Mouse (Mus musculus) C2C12 (cell line): ENCODE data around the gene Syt5. TPM values are rescaled to one million over a fixed set of nuclear protein-coding genes. Genes with fewer than 3 reads are reported as not detected.

Experiments
- H3K27me3 ChIP-seq: one replicate; pipeline ENCODE4 v1.6.1; 2011; ENCODE audit not compliant: control insufficient read depth, insufficient read depth, insufficient read length
- H3K36me3 ChIP-seq: one replicate; pipeline ENCODE4 v1.6.1; 2011; ENCODE audit not compliant: control insufficient read depth, insufficient read depth
- H3K4me3 ChIP-seq: one replicate; pipeline ENCODE4 v1.5.1; 2011; ENCODE audit warnings: mild to moderate bottlenecking, control low read depth; ENCODE audit not compliant: poor library complexity, insufficient read depth, severe bottlenecking
- H3K79me2 ChIP-seq: one replicate; pipeline ENCODE4 v1.6.1; 2011; ENCODE audit not compliant: control insufficient read depth, insufficient read depth
- H3K79me3 ChIP-seq: one replicate; pipeline ENCODE4 v1.6.1; 2011; ENCODE audit warnings: low read depth, control low read depth
- H3ac ChIP-seq: one replicate; pipeline ENCODE3; 2011; ENCODE audit warnings: low read depth; ENCODE audit not compliant: control insufficient read depth, insufficient read length
- CEBPB ChIP-seq: IDR thresholded peaks from one replicate; pipeline ENCODE4 v1.6.1; 2011; ENCODE audit warnings: low read depth, mild to moderate bottlenecking, control low read depth, moderate library complexity
- CTCF ChIP-seq: IDR thresholded peaks from one replicate; pipeline ENCODE4 v1.5.1; 2011; ENCODE audit not compliant: control insufficient read depth, insufficient read depth, insufficient read length
- FOSL1 ChIP-seq: IDR thresholded peaks from one replicate; pipeline ENCODE4 v1.8.0; 2011; ENCODE audit warnings: mild to moderate bottlenecking, low read length; ENCODE audit not compliant: poor library complexity, insufficient read depth, severe bottlenecking
- MAX ChIP-seq: IDR thresholded peaks from one replicate; pipeline ENCODE4 v1.6.1; 2011; ENCODE audit warnings: mild to moderate bottlenecking, control low read depth
- MYOD1 ChIP-seq: IDR thresholded peaks from one replicate; pipeline ENCODE4 v1.6.1; 2011; ENCODE audit warnings: low read depth; ENCODE audit not compliant: control insufficient read depth, insufficient read length
- MYOG ChIP-seq: IDR thresholded peaks from one replicate; pipeline ENCODE4 v1.6.1; 2011; ENCODE audit not compliant: control insufficient read depth, insufficient read length; ENCODE audit errors: extremely low read depth
- USF1 ChIP-seq: IDR thresholded peaks from one replicate; pipeline ENCODE4 v1.6.1; 2011; ENCODE audit warnings: low read depth, mild to moderate bottlenecking, control low read depth, moderate library complexity
- polyA plus RNA-seq: library from polyadenylated mRNA; unstranded; fragments of >200 nt; fragmentation: generic; extraction: Trizol; gene quantifications from one replicate; pipeline ENCODE4 v1.2.1, GENCODE M21; 2012; ENCODE audit warnings: missing spikeins

Syt5 gene
- polyA plus RNA-seq, 1 experiment: 0.11 TPM

DNA sequence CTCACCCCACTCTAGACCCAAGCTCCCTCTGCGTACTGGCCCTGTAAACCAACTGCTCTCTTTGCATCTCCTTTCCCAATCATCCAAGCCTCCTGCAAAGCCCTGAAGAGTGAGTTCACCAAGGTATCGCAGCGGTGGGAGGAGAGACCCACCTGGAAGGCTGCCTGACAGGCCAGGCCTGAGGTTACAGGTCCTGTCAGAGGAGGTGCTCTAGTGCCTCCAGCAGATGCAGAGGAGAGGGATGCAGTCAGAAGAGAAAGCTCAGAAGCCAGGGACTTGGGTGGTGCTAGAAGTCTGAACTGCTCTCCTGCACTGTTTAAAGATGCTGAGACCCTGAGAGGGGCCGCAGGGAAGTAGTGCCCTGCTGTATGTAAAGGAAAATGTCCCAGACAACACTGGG lies 48.3 kb downstream of the Syt5 start:
- peaks cover 50% of the 10 kb centered on the region for H3K79me3 ChIP-seq
- peaks cover 73% of the 10 kb centered on the region for H3K79me2 ChIP-seq
- TF ChIP-seq USF1: no peak
- TF ChIP-seq CTCF: no peak
- no peak for TF ChIP-seq MAX
- no peak overlapping the region for H3ac ChIP-seq
- H3K4me3 ChIP-seq: no peak overlapping the region
- no peaks in the 10 kb centered on the region for H3K27me3 ChIP-seq
- H3K36me3 ChIP-seq: peaks cover 10% of the 10 kb centered on the region

DNA sequence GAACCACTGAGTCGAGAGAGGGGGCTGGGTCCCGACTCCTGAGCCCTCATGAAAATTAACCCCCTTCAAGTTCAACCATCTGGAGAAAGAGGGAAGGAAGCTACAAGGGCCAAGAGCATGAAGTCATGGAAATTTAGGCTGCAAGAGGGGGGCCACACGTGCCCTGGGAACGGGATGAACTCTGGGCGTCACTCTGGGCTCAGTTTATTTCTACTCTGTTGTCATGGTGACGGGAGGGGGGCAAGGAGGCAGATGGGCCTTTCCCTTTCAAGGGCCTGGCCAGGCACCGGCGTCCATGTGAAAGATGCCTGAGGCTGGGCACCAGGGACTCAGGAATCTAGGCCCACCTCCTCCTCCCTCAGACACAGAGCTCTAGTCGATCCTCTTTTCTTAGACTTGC lies 49.1 kb downstream of the Syt5 start:
- TF ChIP-seq USF1 (no peak), CTCF (no peak), CEBPB (no peak), MAX (no peak), MYOD1 (no peak), FOSL1 (no peak), MYOG (no peak)
- H3K27me3 ChIP-seq: no peaks in the 10 kb centered on the region
- H3ac ChIP-seq: no peak overlapping the region
- H3K79me2 ChIP-seq: peaks cover 80% of the 10 kb centered on the region
- H3K36me3 ChIP-seq: peaks cover 17% of the 10 kb centered on the region
- H3K4me3 ChIP-seq: no peak overlapping the region
- peaks cover 50% of the 10 kb centered on the region for H3K79me3 ChIP-seq

- Histone ChIP-seq H3K79me3 (peaks cover 57% of the 10 kb centered on the region), H3K4me3 (no peak overlapping the region), H3K79me2 (peaks cover 89% of the 10 kb centered on the region), H3ac (no peak overlapping the region), H3K27me3 (no peaks in the 10 kb centered on the region), H3K36me3 (peaks cover 21% of the 10 kb centered on the region)
- TF ChIP-seq USF1: no peak
These were observed 50.0 kb downstream of the Syt5 start for GRCm38 (mm10) chr7:4497271-4497903.

DNA sequence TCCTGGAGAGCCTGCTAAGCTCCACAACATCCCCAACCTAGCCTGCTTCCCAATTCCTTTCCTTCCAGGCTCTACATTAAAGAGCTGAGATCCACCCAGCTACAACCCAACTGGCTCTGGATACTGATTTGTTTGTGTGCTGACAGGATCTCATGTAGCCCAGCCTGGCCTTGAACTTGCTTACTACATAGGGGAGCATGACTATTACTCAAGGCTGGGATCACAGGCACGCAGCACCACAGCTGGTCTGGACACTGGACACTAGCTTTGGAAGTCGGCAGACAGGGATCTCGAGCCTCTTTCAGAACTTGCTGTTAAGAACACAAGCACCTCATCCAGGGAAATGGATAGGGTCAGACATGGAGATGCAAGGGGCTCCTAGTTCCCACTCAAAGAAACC lies 50.9 kb downstream of the Syt5 start:
- Histone ChIP-seq H3K79me3 (peaks cover 57% of the 10 kb centered on the region), H3ac (no peak overlapping the region), H3K4me3 (no peak overlapping the region), H3K36me3 (peaks cover 24% of the 10 kb centered on the region), H3K79me2 (peaks cover 97% of the 10 kb centered on the region), H3K27me3 (no peaks in the 10 kb centered on the region)
- no peak for TF ChIP-seq USF1
- TF ChIP-seq MYOG: no peak
- TF ChIP-seq CEBPB: no peak
- no peak for TF ChIP-seq FOSL1
- TF ChIP-seq MAX: no peak
- no peak for TF ChIP-seq CTCF
- no peak for TF ChIP-seq MYOD1

GRCm38 (mm10) chr7:4493991-4494390 lies 53.4 kb downstream of the Syt5 start:
- H3K79me3 ChIP-seq: peaks cover 46% of the 10 kb centered on the region
- H3K36me3 ChIP-seq: peaks cover 35% of the 10 kb centered on the region
- H3K4me3 ChIP-seq: no peak overlapping the region
- peaks cover 85% of the 10 kb centered on the region for H3K79me2 ChIP-seq
- TF ChIP-seq CEBPB (no peak), CTCF (no peak), MYOD1 (no peak), USF1 (no peak), MYOG (no peak), FOSL1 (no peak), MAX (no peak)
- H3K27me3 ChIP-seq: no peaks in the 10 kb centered on the region
- no peak overlapping the region for H3ac ChIP-seq

GRCm38 (mm10) chr7:4492284-4493224 lies 54.8 kb downstream of the Syt5 start:
- Histone ChIP-seq H3K79me2 (peaks cover 83% of the 10 kb centered on the region), H3K27me3 (no peaks in the 10 kb centered on the region), H3K4me3 (no peak overlapping the region), H3K79me3 (peaks cover 45% of the 10 kb centered on the region), H3K36me3 (peaks cover 45% of the 10 kb centered on the region), H3ac (no peak overlapping the region)
- peak; percentile 37 for TF ChIP-seq USF1
- no peak for TF ChIP-seq CTCF
- no peak for TF ChIP-seq CEBPB
- TF ChIP-seq MYOG: no peak
